Mouse (Mus musculus) C2C12 (cell line): Measurements from ENCODE around the gene Lif. TPM values are rescaled to one million over a fixed set of nuclear protein-coding genes. Genes with fewer than 3 reads are reported as not detected.

Experiments
- H3K27me3 ChIP-seq: one replicate; pipeline ENCODE4 v1.6.1; 2011; ENCODE audit not compliant: control insufficient read depth, insufficient read depth, insufficient read length
- H3K36me3 ChIP-seq: one replicate; pipeline ENCODE4 v1.6.1; 2011; ENCODE audit not compliant: control insufficient read depth, insufficient read depth
- H3K4me3 ChIP-seq: one replicate; pipeline ENCODE4 v1.5.1; 2011; ENCODE audit warnings: mild to moderate bottlenecking, control low read depth; ENCODE audit not compliant: poor library complexity, insufficient read depth, severe bottlenecking
- H3K79me2 ChIP-seq: one replicate; pipeline ENCODE4 v1.6.1; 2011; ENCODE audit not compliant: control insufficient read depth, insufficient read depth
- H3K79me3 ChIP-seq: one replicate; pipeline ENCODE4 v1.6.1; 2011; ENCODE audit warnings: low read depth, control low read depth
- H3ac ChIP-seq: one replicate; pipeline ENCODE3; 2011; ENCODE audit warnings: low read depth; ENCODE audit not compliant: control insufficient read depth, insufficient read length
- CEBPB ChIP-seq: IDR thresholded peaks from one replicate; pipeline ENCODE4 v1.6.1; 2011; ENCODE audit warnings: low read depth, mild to moderate bottlenecking, control low read depth, moderate library complexity
- CTCF ChIP-seq: IDR thresholded peaks from one replicate; pipeline ENCODE4 v1.5.1; 2011; ENCODE audit not compliant: control insufficient read depth, insufficient read depth, insufficient read length
- FOSL1 ChIP-seq: IDR thresholded peaks from one replicate; pipeline ENCODE4 v1.8.0; 2011; ENCODE audit warnings: mild to moderate bottlenecking, low read length; ENCODE audit not compliant: poor library complexity, insufficient read depth, severe bottlenecking
- MAX ChIP-seq: IDR thresholded peaks from one replicate; pipeline ENCODE4 v1.6.1; 2011; ENCODE audit warnings: mild to moderate bottlenecking, control low read depth
- MYOD1 ChIP-seq: IDR thresholded peaks from one replicate; pipeline ENCODE4 v1.6.1; 2011; ENCODE audit warnings: low read depth; ENCODE audit not compliant: control insufficient read depth, insufficient read length
- MYOG ChIP-seq: IDR thresholded peaks from one replicate; pipeline ENCODE4 v1.6.1; 2011; ENCODE audit not compliant: control insufficient read depth, insufficient read length; ENCODE audit errors: extremely low read depth
- USF1 ChIP-seq: IDR thresholded peaks from one replicate; pipeline ENCODE4 v1.6.1; 2011; ENCODE audit warnings: low read depth, mild to moderate bottlenecking, control low read depth, moderate library complexity
- polyA plus RNA-seq: library from polyadenylated mRNA; unstranded; fragments of >200 nt; fragmentation: generic; extraction: Trizol; gene quantifications from one replicate; pipeline ENCODE4 v1.2.1, GENCODE M21; 2012; ENCODE audit warnings: missing spikeins

The Lif gene
- polyA plus RNA-seq, 1 experiment, result 1.0 TPM

DNA sequence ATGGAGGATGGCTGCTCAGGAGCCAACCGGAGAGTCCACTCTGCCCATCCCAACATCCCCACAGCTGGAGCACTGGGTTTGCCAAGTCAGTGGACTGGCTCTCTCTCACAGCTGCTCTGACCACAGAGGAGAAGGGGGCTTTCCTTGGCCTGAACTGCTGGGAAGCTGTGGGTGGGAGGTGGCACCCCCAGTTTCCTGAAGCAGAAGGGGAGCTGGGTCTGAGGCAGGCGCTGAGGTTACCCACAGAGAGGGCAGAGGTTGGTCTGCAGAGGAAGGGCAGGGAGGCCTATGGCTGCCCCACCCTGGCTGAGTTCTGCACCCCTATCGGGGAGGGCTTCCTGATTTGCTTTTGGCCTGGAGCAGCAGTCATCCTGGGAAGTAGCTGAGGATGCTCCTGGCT, 6.0 kb upstream of the Lif start:
- no peak overlapping the region for H3ac ChIP-seq
- H3K27me3 ChIP-seq, result no peaks in the 10 kb centered on the region
- H3K79me3 ChIP-seq, result no peaks in the 10 kb centered on the region
- H3K79me2 ChIP-seq, result no peaks in the 10 kb centered on the region
- no peaks in the 10 kb centered on the region for H3K36me3 ChIP-seq
- TF ChIP-seq CTCF, result no peak
- TF ChIP-seq MYOG, result no peak
- TF ChIP-seq MAX, result no peak
- no peak for TF ChIP-seq FOSL1
- H3K4me3 ChIP-seq, result no peak overlapping the region

DNA sequence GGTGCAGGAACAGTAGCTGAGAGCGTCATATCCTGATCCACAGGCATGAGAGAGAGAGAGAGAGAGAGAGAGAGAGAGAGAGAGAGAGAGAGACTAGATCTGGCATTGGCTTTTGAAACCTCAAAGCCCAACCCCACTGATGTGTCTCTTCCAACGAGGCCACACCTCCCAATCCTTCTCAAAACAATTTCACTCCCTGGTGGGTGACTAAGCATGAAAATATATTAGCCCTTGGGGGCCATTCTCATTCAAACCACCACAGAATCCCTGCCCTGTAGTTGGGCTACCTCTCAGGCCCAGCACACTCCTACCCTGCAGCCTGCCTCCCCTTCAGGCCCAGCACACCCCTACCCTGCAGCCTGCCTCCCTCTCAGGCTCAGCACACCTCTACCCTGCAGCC, 4.5 kb upstream of the Lif start:
- H3K36me3 ChIP-seq, result no peaks in the 10 kb centered on the region
- H3K4me3 ChIP-seq, result no peak overlapping the region
- no peak overlapping the region for H3ac ChIP-seq
- no peaks in the 10 kb centered on the region for H3K79me3 ChIP-seq
- no peaks in the 10 kb centered on the region for H3K79me2 ChIP-seq
- no peak for TF ChIP-seq MAX
- no peaks in the 10 kb centered on the region for H3K27me3 ChIP-seq

DNA sequence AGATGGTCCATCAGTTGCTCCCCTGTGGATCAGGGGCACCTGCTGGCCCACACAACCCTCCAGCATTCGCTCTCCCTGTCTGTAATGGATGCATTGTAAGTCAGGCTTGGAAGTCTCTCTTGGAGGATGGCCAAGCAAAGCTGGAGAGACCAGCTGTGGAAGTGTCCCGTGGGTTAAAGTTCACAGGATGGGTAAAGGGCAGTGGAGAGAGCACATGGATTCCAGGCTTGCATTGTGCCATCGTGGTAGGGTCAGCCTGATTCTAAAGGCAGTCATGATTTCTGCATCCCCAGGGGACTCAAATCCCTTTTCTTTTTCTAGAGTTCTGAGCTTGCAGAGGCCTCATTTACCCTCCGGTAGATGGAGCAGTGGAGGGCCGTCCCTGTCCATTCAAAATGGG, 399 bp downstream of the Lif start:
- no peak overlapping the region for H3K4me3 ChIP-seq
- H3ac ChIP-seq, result no peak overlapping the region
- H3K79me2 ChIP-seq, result no peaks in the 10 kb centered on the region
- H3K36me3 ChIP-seq, result no peaks in the 10 kb centered on the region
- no peak for TF ChIP-seq CEBPB
- no peak for TF ChIP-seq MYOG
- TF ChIP-seq USF1, result no peak
- no peak for TF ChIP-seq MAX
- TF ChIP-seq CTCF, result no peak
- H3K79me3 ChIP-seq, result no peaks in the 10 kb centered on the region
- no peaks in the 10 kb centered on the region for H3K27me3 ChIP-seq

DNA sequence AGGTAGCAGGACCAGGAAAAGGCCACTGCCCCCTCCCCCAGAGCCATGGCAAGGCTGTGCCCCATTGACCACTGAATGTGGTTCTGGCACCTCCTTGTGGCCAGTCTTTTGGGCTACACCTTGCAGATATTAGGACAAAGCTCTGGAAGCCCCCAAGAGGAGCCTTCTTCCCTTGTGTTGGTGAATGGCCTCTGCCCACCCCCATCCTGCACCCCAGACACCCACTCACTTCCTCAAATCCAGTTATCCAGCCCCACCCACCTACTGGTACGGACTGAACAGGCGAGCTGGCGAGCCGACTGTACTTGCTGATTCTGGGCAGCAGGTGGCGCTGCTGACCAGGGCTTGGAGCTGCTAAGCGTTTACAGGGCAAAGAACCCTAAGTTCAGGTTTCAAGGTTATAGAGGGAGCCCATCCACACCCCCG, 1.3 kb downstream of the Lif start:
- TF ChIP-seq USF1 (no peak), CTCF (peak; percentile 97)
- Histone ChIP-seq H3K27me3 (no peaks in the 10 kb centered on the region), H3K79me3 (no peaks in the 10 kb centered on the region), H3ac (no peak overlapping the region), H3K4me3 (no peak overlapping the region), H3K79me2 (no peaks in the 10 kb centered on the region), H3K36me3 (no peaks in the 10 kb centered on the region)

DNA sequence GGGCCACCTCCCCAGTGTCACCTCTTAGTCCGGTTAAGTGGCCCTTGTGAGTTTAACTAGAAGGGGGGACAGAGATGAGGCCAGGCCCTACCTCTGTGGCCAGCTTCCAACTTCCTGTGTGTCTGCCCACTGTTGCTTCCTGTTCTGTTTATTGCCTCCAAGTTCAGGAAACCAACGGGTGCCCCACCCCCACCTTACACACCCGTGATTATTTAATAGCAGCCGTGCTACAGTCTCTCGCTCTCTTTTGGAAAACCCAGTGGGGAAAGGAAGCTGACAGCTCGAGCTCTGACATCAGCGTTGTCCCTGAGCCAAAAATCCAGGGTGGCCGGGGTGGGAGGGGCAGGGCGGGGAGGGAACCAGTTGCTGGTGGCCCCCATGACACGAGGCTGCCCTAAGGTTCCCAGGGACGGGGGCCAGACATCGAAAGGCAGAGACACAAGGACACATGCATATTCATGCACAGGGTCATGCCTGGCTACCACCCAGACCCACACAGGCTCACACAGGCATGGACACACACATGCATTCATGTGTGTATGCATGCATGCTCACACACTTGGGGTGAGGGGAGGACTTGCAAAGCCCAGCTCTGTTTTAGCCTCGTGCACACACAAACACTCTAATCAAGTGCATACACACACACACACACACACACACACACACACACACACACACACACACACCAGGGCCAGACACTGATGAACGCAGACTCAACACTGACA, 3.3 kb downstream of the Lif start:
- TF ChIP-seq MYOD1 (no peak), CEBPB (no peak), USF1 (no peak), MAX (no peak), CTCF (no peak), MYOG (no peak), FOSL1 (no peak)
- H3K79me2 ChIP-seq, result peaks cover under 1% of the 10 kb centered on the region
- no peak overlapping the region for H3K4me3 ChIP-seq
- H3K27me3 ChIP-seq, result no peaks in the 10 kb centered on the region
- H3K36me3 ChIP-seq, result no peaks in the 10 kb centered on the region
- no peaks in the 10 kb centered on the region for H3K79me3 ChIP-seq
- no peak overlapping the region for H3ac ChIP-seq

DNA sequence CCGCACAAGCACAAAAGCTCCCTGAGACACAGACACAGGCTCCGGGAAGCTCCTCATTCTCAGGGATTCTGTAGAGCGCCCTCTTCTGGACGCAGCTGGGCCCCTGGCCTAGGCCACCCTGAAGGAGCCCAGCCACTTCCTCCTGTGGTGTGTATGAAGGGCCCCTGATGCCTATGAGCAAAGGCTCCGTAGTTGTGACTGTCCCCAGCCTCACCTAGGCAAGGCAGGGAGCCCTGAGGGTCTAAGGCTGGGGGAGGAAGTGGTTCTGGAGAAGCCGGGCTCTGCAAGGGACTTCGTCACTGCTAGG, 3.8 kb downstream of the Lif start:
- peak; percentile 46 for TF ChIP-seq CTCF
- TF ChIP-seq MAX, result no peak
- Histone ChIP-seq H3K27me3 (no peaks in the 10 kb centered on the region), H3K79me3 (no peaks in the 10 kb centered on the region), H3K4me3 (no peak overlapping the region), H3K79me2 (peaks cover 5% of the 10 kb centered on the region), H3K36me3 (no peaks in the 10 kb centered on the region), H3ac (no peak overlapping the region)

DNA sequence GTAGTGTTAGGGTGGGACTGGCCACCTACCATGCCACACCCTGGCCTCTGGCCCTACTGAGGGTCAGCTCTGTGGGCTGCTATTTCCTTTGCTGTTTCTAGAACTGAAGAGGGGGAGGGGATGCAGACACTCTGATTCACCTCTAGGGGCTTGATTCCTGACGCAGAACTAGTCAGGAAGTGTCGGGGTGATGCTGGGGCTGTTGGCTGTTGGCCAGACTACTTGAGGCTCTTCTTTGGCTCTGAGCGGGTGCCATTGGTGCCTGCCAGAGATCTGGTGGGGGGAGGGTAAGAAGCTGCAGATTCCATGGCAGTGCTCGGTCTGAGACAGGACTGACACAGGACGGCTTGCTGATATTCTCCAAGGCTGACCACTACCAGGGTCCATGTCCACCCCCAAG, 4.6 kb downstream of the Lif start:
- Histone ChIP-seq H3K27me3 (no peaks in the 10 kb centered on the region), H3K79me2 (peaks cover 8% of the 10 kb centered on the region), H3ac (no peak overlapping the region), H3K36me3 (no peaks in the 10 kb centered on the region), H3K79me3 (no peaks in the 10 kb centered on the region), H3K4me3 (no peak overlapping the region)
- TF ChIP-seq FOSL1, result no peak
- no peak for TF ChIP-seq MAX
- no peak for TF ChIP-seq CTCF
- no peak for TF ChIP-seq CEBPB
- no peak for TF ChIP-seq MYOG
- TF ChIP-seq USF1, result no peak
- TF ChIP-seq MYOD1, result no peak
